Mouse (Mus musculus) urinary bladder, postnatal 25 days (tissue): ENCODE measurements around the gene Hs6st2.

Experiments used
- DNase-seq: peaks from one replicate; pipeline ENCODE4 v3.0.0; 2022; ENCODE audit warnings: low spot score

Hs6st2 gene

GRCm38 (mm10) chrX:51585444-51585843, 96.2 kb downstream of the Hs6st2 start:
- no peak for DNase-seq

- DNase-seq: no peak
These were observed 100.0 kb downstream of the Hs6st2 start for GRCm38 (mm10) chrX:51581704-51582103.

- DNase-seq: no peak
These were observed 119.8 kb downstream of the Hs6st2 start for GRCm38 (mm10) chrX:51561880-51562279.

GRCm38 (mm10) chrX:51539626-51540025, 142.0 kb downstream of the Hs6st2 start:
- no peak for DNase-seq

GRCm38 (mm10) chrX:51537082-51537481, 144.6 kb downstream of the Hs6st2 start:
- no peak for DNase-seq

- no peak for DNase-seq
These were observed 146.4 kb downstream of the Hs6st2 start for GRCm38 (mm10) chrX:51535226-51535625.

- no peak for DNase-seq
These were observed 150.5 kb downstream of the Hs6st2 start for GRCm38 (mm10) chrX:51531136-51531535.

GRCm38 (mm10) chrX:51528601-51529000, 153.1 kb downstream of the Hs6st2 start:
- DNase-seq: no peak

- no peak for DNase-seq
These were observed 166.8 kb downstream of the Hs6st2 start for GRCm38 (mm10) chrX:51514831-51515230.

GRCm38 (mm10) chrX:51506526-51506925, 175.1 kb downstream of the Hs6st2 start:
- DNase-seq: no peak

GRCm38 (mm10) chrX:51505691-51506090, 176.0 kb downstream of the Hs6st2 start:
- no peak for DNase-seq

GRCm38 (mm10) chrX:51503781-51504471, 177.7 kb downstream of the Hs6st2 start:
- no peak for DNase-seq

GRCm38 (mm10) chrX:51497831-51498230, 183.8 kb downstream of the Hs6st2 start:
- DNase-seq: no peak

- DNase-seq: no peak
These were observed 193.3 kb downstream of the Hs6st2 start for GRCm38 (mm10) chrX:51488374-51488773.

- DNase-seq: no peak
These were observed 212.2 kb downstream of the Hs6st2 start for GRCm38 (mm10) chrX:51469411-51469810.

- DNase-seq: no peak
These were observed 220.2 kb downstream of the Hs6st2 start for GRCm38 (mm10) chrX:51461413-51461812.

- no peak for DNase-seq
These were observed 238.3 kb downstream of the Hs6st2 start for GRCm38 (mm10) chrX:51443366-51443765.

- no peak for DNase-seq
These were observed 249.9 kb downstream of the Hs6st2 start for GRCm38 (mm10) chrX:51431706-51432105.

GRCm38 (mm10) chrX:51425031-51425430, 256.6 kb downstream of the Hs6st2 start:
- DNase-seq: no peak

GRCm38 (mm10) chrX:51410289-51410688, 271.4 kb downstream of the Hs6st2 start:
- no peak for DNase-seq

- DNase-seq: no peak
These were observed 284.2 kb downstream of the Hs6st2 start for GRCm38 (mm10) chrX:51397457-51397856.

GRCm38 (mm10) chrX:51374670-51375069, 307.0 kb downstream of the Hs6st2 start:
- peak; percentile 60 for DNase-seq

GRCm38 (mm10) chrX:51372477-51373239, 309.0 kb downstream of the Hs6st2 start:
- peak; percentile 9 for DNase-seq
